Mouse (Mus musculus): Measurements from ENCODE around the gene Gm3952. TPM values are rescaled to one million over a fixed set of nuclear protein-coding genes. Genes with fewer than 3 reads are reported as not detected.
A peak's percentile ranks its signal among the peaks of the same experiment; 100 is the strongest.

Gene Gm3952
- not detected in 2 replicates for polyA plus RNA-seq (2014; fragmentation: Nextera tagmentation; extraction: Ambion mirVana)

DNA sequence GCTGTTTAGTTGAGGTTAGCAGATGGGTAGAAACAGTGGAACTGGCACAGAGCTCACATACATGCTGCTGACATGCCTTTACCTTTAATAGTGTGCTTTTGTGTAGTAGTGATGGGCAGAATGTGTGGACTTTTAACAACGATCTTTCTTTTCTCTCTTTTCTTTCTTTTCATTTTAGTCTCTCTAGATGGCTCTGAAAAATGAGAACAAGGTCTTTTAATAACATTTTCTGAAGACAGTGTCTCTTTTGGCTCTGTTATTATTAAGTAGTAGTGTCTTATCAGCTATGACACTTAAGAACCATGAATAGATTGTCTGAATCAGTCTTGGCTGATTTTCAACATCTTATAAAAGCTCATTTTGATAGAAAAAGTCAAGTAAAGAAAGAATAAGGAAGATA is at the start of gene Gm3952:
Gene Gm3952, minus strand, starts transcription at position 101 of the 400 bp plus-strand sequence.
- 74% methylated on average over 1 of the region's 1 CpGs for WGBS
- Histone ChIP-seq H3K4me2 (ENCODE audit: low read depth) (no peak within 1 kb of the TSS), H3K36me3 (ENCODE audit: control insufficient read depth, insufficient read depth, low read length) (no peaks in the 10 kb centered on the region), H3K27ac (ENCODE audit: low read depth, low read length) (no peak within 1 kb of the TSS), H3K27me3 (ENCODE audit: control insufficient read depth, insufficient read depth, low read length) (no peaks in the 10 kb centered on the region), H3K4me1 (ENCODE audit: control insufficient read depth, insufficient read depth, low read length) (no peaks in the 10 kb centered on the region), H3K9me3 (ENCODE audit: control insufficient read depth, low read length) (no peaks in the 10 kb centered on the region), H3K9ac (ENCODE audit: low read length) (no peak within 1 kb of the TSS), H3K4me3 (ENCODE audit: low read depth, low read length) (no peak within 1 kb of the TSS)
- ATAC-seq (ENCODE audit: insufficient read depth, low FRiP score, low TSS enrichment) (no peak), DNase-seq (ENCODE audit: low spot score) (no peak)

DNA sequence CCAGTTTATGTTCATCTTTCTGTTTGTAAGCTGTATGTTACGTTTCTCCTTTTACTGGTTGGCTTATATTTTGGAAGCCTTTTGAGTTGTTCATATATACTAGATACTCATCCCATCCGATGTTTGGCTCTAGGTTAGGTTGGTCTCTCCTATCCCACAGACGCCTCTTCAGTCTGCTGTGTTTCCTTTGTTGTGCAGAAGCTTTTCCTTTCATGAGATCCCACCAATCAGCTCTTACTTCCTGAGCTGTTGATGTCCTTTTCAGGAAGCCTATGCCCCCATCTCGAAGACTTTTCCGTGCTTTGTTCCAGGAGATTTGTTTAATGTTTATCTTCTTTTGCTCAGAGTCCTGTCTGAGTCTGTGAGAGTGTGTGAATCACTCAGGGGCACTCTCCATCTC is 45.3 kb upstream of the Gm3952 start:
- no peak overlapping the region for H3K9ac ChIP-seq (ENCODE audit: low read length)
- no peak for ATAC-seq (ENCODE audit: insufficient read depth, low FRiP score, low TSS enrichment)
- no peak overlapping the region for H3K4me3 ChIP-seq (ENCODE audit: low read depth, low read length)
- H3K9me3 ChIP-seq (ENCODE audit: control insufficient read depth, low read length) = no peaks in the 10 kb centered on the region
- H3K27me3 ChIP-seq (ENCODE audit: control insufficient read depth, insufficient read depth, low read length) = no peaks in the 10 kb centered on the region
- H3K27ac ChIP-seq (ENCODE audit: low read depth, low read length) = no peak overlapping the region
- H3K4me2 ChIP-seq (ENCODE audit: low read depth) = no peak overlapping the region
- DNase-seq (ENCODE audit: low spot score) = no peak
- H3K4me1 ChIP-seq (ENCODE audit: control insufficient read depth, insufficient read depth, low read length) = no peaks in the 10 kb centered on the region
- H3K36me3 ChIP-seq (ENCODE audit: control insufficient read depth, insufficient read depth, low read length) = no peaks in the 10 kb centered on the region
- 62% methylated on average over 5 of the region's 5 CpGs for WGBS

DNA sequence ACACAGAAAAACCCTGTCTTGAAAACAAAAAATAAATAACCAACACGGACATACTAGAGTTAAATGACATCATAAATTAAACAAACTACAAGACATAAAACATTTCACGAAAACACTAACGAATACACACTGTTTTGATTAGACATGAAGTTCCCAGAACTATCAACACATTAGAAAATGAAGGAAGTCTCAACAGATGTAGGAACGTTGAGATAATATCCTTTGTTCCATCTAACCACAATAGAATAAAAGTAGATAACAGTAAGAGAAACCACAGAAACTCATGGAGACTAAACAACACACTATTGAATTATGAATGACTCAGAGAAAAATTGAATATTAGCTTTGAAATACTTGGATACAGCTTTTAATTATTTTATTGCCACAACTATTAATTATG is 14.0 kb upstream of the Gm3952 start:
- no peak overlapping the region for H3K9ac ChIP-seq (ENCODE audit: low read length)
- no peaks in the 10 kb centered on the region for H3K9me3 ChIP-seq (ENCODE audit: control insufficient read depth, low read length)
- DNase-seq (ENCODE audit: low spot score) = no peak
- H3K27ac ChIP-seq (ENCODE audit: low read depth, low read length) = no peak overlapping the region
- no peaks in the 10 kb centered on the region for H3K4me1 ChIP-seq (ENCODE audit: control insufficient read depth, insufficient read depth, low read length)
- no peaks in the 10 kb centered on the region for H3K27me3 ChIP-seq (ENCODE audit: control insufficient read depth, insufficient read depth, low read length)
- no peak overlapping the region for H3K4me2 ChIP-seq (ENCODE audit: low read depth)
- H3K36me3 ChIP-seq (ENCODE audit: control insufficient read depth, insufficient read depth, low read length) = no peaks in the 10 kb centered on the region
- H3K4me3 ChIP-seq (ENCODE audit: low read depth, low read length) = no peak overlapping the region
- no peak for ATAC-seq (ENCODE audit: insufficient read depth, low FRiP score, low TSS enrichment)
- 90% methylated on average over 4 of the region's 4 CpGs for WGBS

DNA sequence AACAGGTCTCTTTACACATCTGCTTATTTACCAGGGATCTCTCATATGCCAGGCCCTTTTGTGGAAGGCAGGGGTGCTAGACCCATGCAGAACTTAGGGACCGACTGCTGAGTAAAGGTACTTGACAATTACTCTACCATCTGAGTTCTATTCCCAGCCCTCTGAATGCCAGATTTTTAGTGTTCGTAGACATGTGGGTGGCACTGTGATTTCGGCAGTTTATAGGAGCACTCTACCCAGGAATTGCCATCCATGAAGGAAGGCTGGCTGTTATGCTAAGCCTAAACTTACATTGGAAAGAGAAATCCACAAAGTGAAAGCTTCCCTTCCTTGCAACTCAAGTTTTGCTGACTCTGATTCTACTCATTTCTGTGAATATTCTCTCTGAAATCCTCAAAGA is 62.8 kb downstream of the Gm3952 start:
- Histone ChIP-seq H3K4me2 (ENCODE audit: low read depth) (no peak overlapping the region), H3K9ac (ENCODE audit: low read length) (no peak overlapping the region), H3K36me3 (ENCODE audit: control insufficient read depth, insufficient read depth, low read length) (peaks cover 6% of the 10 kb centered on the region; the same call in 1 of the 2 replicates), H3K4me3 (ENCODE audit: low read depth, low read length) (no peak overlapping the region), H3K27ac (ENCODE audit: low read depth, low read length) (no peak overlapping the region), H3K4me1 (ENCODE audit: control insufficient read depth, insufficient read depth, low read length) (no peaks in the 10 kb centered on the region), H3K9me3 (ENCODE audit: control insufficient read depth, low read length) (no peaks in the 10 kb centered on the region), H3K27me3 (ENCODE audit: control insufficient read depth, insufficient read depth, low read length) (no peaks in the 10 kb centered on the region)
- no peak for DNase-seq (ENCODE audit: low spot score)
- no peak for ATAC-seq (ENCODE audit: insufficient read depth, low FRiP score, low TSS enrichment)
- WGBS = 94% methylated on average over 3 of the region's 3 CpGs

DNA sequence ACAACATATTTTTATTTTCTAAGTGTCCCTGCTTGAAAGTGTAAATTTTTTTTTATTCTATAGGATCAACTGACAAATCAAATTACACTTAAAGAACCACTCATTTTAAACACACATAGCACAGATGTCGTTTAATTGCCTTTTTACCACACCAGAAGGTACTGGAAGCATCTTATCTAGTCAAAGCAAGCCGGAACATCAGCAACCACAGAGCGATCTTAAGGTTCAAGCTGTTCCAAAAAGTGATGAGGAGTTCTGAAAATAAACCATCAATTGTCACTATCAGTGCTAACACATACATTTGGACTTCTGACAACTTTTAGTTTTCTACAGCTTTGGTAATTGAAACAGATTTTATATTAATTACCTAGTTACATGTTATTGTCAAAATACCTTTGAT is 64.4 kb downstream of the Gm3952 start:
- H3K9me3 ChIP-seq (ENCODE audit: control insufficient read depth, low read length) = no peaks in the 10 kb centered on the region
- no peak overlapping the region for H3K4me2 ChIP-seq (ENCODE audit: low read depth)
- ATAC-seq (ENCODE audit: insufficient read depth, low FRiP score, low TSS enrichment) = no peak
- DNase-seq (ENCODE audit: low spot score) = no peak
- peaks cover 6% of the 10 kb centered on the region; the same call in 1 of the 2 replicates for H3K36me3 ChIP-seq (ENCODE audit: control insufficient read depth, insufficient read depth, low read length)
- no peak overlapping the region for H3K9ac ChIP-seq (ENCODE audit: low read length)
- WGBS = 96% methylated on average over 3 of the region's 3 CpGs
- H3K4me1 ChIP-seq (ENCODE audit: control insufficient read depth, insufficient read depth, low read length) = no peaks in the 10 kb centered on the region
- H3K4me3 ChIP-seq (ENCODE audit: low read depth, low read length) = no peak overlapping the region
- no peaks in the 10 kb centered on the region for H3K27me3 ChIP-seq (ENCODE audit: control insufficient read depth, insufficient read depth, low read length)
- H3K27ac ChIP-seq (ENCODE audit: low read depth, low read length) = no peak overlapping the region

DNA sequence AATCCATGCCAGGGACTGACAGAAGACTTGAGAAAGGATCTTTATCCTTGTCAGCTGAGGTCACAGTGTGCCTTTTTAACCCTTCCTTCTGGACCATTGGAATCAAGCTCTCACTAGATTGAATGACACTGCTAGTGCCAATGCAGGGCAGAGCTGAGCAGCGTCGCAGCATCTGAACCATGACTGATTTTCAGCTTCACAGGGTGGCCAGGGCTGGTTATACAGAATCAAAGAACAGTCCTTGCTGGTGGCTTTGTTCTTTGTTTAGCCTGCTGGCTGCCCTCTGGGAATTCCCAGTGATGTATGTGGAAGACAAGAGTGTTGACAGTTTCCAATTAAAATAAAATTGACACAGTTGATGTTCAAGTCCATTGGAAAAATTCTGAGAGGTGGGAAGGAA is 66.2 kb downstream of the Gm3952 start:
- 47% methylated on average over 2 of the region's 2 CpGs for WGBS
- Histone ChIP-seq H3K9me3 (ENCODE audit: control insufficient read depth, low read length) (no peaks in the 10 kb centered on the region), H3K36me3 (ENCODE audit: control insufficient read depth, insufficient read depth, low read length) (peaks cover 6% of the 10 kb centered on the region; the same call in 1 of the 2 replicates), H3K9ac (ENCODE audit: low read length) (no peak overlapping the region), H3K4me2 (ENCODE audit: low read depth) (no peak overlapping the region), H3K27me3 (ENCODE audit: control insufficient read depth, insufficient read depth, low read length) (no peaks in the 10 kb centered on the region), H3K4me1 (ENCODE audit: control insufficient read depth, insufficient read depth, low read length) (no peaks in the 10 kb centered on the region), H3K27ac (ENCODE audit: low read depth, low read length) (no peak overlapping the region), H3K4me3 (ENCODE audit: low read depth, low read length) (no peak overlapping the region)
- ATAC-seq (ENCODE audit: insufficient read depth, low FRiP score, low TSS enrichment) (peak; percentile 78), DNase-seq (ENCODE audit: low spot score) (peak; percentile 45)

DNA sequence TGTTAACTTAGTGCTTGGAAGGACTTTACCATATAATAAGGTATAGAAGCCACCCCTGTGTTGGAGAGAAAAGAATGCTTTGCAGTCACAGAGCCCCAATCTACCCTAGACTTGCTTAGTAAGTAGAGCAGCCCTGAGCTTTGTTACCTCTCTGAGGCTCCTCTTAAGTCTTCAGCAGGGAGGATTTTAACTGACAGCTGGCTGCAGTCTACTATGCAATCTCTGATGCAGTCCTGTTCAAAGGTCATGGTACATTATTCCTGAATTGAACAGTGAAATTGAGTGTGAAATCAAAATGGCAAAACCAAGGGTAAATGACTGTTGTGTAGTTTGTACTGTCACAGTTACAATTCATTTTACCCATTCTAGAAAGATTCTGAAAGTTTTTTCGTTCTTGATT is 71.3 kb downstream of the Gm3952 start:
- no peak overlapping the region for H3K27ac ChIP-seq (ENCODE audit: low read depth, low read length)
- no peaks in the 10 kb centered on the region for H3K4me1 ChIP-seq (ENCODE audit: control insufficient read depth, insufficient read depth, low read length)
- no peak for DNase-seq (ENCODE audit: low spot score)
- no peak overlapping the region for H3K4me3 ChIP-seq (ENCODE audit: low read depth, low read length)
- ATAC-seq (ENCODE audit: insufficient read depth, low FRiP score, low TSS enrichment) = 0 out of 2 replicates have a peak, but pooled peaks have one; percentile 12
- H3K36me3 ChIP-seq (ENCODE audit: control insufficient read depth, insufficient read depth, low read length) = 0 out of 2 replicates have a peak, but pooled peaks cover 4% of the 10 kb centered on the region
- no peaks in the 10 kb centered on the region for H3K27me3 ChIP-seq (ENCODE audit: control insufficient read depth, insufficient read depth, low read length)
- H3K9ac ChIP-seq (ENCODE audit: low read length) = no peak overlapping the region
- WGBS = 69% methylated on average over 1 of the region's 1 CpGs
- no peak overlapping the region for H3K4me2 ChIP-seq (ENCODE audit: low read depth)
- H3K9me3 ChIP-seq (ENCODE audit: control insufficient read depth, low read length) = no peaks in the 10 kb centered on the region

DNA sequence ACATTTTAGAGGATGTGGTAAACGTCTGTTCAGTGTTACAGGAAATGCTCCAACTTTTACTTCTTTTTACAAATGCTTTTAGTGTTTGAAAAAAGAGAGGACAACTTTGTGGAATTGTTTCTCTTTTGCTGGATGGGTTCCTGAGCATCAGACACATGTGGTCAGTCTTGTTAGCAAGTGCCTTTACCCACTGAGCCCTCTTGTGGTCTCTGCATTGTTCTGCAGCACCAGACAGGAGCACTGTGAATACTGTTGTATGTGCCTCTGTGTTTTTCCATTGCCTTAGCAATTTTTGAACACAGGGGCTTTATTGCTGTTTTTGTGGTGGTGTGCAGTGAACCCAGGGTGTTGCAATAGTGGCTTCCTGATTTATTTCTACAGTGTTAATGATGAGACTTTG is 73.7 kb downstream of the Gm3952 start:
- DNase-seq (ENCODE audit: low spot score) (peak; percentile 18), ATAC-seq (ENCODE audit: insufficient read depth, low FRiP score, low TSS enrichment) (peak; percentile 52; the same call in 1 of the 2 replicates)
- H3K27ac ChIP-seq (ENCODE audit: low read depth, low read length) = no peak overlapping the region
- H3K9ac ChIP-seq (ENCODE audit: low read length) = no peak overlapping the region
- H3K4me1 ChIP-seq (ENCODE audit: control insufficient read depth, insufficient read depth, low read length) = no peaks in the 10 kb centered on the region
- H3K36me3 ChIP-seq (ENCODE audit: control insufficient read depth, insufficient read depth, low read length) = 0 out of 2 replicates have a peak, but pooled peaks cover 2% of the 10 kb centered on the region
- H3K4me3 ChIP-seq (ENCODE audit: low read depth, low read length) = no peak overlapping the region
- no peak overlapping the region for H3K4me2 ChIP-seq (ENCODE audit: low read depth)
- no peaks in the 10 kb centered on the region for H3K9me3 ChIP-seq (ENCODE audit: control insufficient read depth, low read length)
- 79% methylated on average over 1 of the region's 1 CpGs for WGBS
- no peaks in the 10 kb centered on the region for H3K27me3 ChIP-seq (ENCODE audit: control insufficient read depth, insufficient read depth, low read length)

DNA sequence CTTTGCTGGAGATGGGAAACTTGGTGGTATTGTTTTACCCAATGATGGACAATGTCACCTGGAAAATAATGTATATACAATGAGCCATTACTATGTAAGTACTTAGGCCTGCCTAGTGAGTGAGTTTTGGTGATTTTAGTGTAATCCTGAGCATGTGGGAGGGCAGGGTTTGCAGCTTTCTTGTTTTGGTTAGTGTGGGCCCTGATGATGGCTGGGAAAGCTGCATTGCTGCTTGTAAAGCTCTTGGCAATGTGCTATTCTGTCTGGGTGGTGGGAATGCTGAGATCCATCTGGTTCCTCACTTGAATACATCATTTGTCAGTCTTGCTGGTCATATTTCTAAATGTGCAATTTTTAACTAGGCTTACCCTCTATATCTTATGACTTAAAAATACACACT is 82.3 kb downstream of the Gm3952 start:
- H3K36me3 ChIP-seq (ENCODE audit: control insufficient read depth, insufficient read depth, low read length) = peaks cover 9% of the 10 kb centered on the region
- no peak overlapping the region for H3K27ac ChIP-seq (ENCODE audit: low read depth, low read length)

More for the DNA sequence above, 82.3 kb downstream of the Gm3952 start:
- no peak for DNase-seq (ENCODE audit: low spot score)
- H3K4me3 ChIP-seq (ENCODE audit: low read depth, low read length) = no peak overlapping the region
- H3K4me2 ChIP-seq (ENCODE audit: low read depth) = no peak overlapping the region
- H3K4me1 ChIP-seq (ENCODE audit: control insufficient read depth, insufficient read depth, low read length) = no peaks in the 10 kb centered on the region
- no peak for ATAC-seq (ENCODE audit: insufficient read depth, low FRiP score, low TSS enrichment)
- no peak overlapping the region for H3K9ac ChIP-seq (ENCODE audit: low read length)
- no peaks in the 10 kb centered on the region for H3K9me3 ChIP-seq (ENCODE audit: control insufficient read depth, low read length)
- no peaks in the 10 kb centered on the region for H3K27me3 ChIP-seq (ENCODE audit: control insufficient read depth, insufficient read depth, low read length)

Measured in neural tube, embryonic 11.5 days (tissue).